Mouse (Mus musculus) adrenal gland, postnatal 0 days (tissue): Measurements from ENCODE around the gene Rin2. TPM values are rescaled to one million over a fixed set of nuclear protein-coding genes. Genes with fewer than 3 reads are reported as not detected.

Experiments
- microRNA-seq: library from miRNA; unstranded; fragments of <30 nt; microRNA quantifications from one replicate; pipeline ENCODE4, GENCODE M21; 2016; ENCODE audit warnings: borderline replicate concordance; ENCODE audit not compliant: insufficient number of aligned reads
- polyA plus RNA-seq: library from polyadenylated mRNA; unstranded; fragments of >200 nt; fragmentation: Nextera tagmentation; extraction: Ambion mirVana; gene quantifications from 2 replicates; pipeline ENCODE4 v1.2.1, GENCODE M21; 2015

Rin2 gene
- 13.5 and 14.2 TPM in 2 replicates for polyA plus RNA-seq

DNA sequence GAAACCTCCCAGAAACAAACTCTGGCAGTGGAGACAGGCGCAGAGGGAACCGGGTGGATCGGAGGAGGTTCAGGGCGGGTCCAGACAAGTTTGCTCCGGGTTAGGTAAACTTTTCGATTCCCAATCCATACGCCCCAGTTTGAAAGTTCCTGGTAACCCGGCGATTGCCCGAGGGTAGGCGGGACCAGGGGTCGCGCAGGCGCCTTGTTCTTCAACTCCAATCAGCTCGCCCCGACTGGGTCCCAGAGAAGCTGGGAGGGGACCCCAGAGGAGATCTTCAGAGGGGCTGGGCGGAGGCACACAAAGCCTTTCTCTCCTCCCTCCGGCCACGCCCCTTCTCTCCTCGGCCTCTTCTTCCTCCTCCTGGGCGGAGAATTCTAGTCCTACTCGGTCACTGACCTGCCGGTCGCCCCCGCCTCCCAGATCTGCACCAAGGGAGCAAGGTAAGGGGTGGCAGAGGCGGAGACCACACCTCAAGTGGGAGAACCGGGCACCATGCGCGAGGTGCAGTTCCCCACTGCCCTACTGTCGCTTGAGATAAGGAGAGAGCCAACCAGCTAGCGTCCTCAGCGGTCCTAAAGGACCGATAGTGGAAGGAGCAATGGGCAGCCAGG, at the start of gene Rin2:
Gene Rin2, plus strand, starts transcription at position 74 of the 614 bp plus-strand sequence.

DNA sequence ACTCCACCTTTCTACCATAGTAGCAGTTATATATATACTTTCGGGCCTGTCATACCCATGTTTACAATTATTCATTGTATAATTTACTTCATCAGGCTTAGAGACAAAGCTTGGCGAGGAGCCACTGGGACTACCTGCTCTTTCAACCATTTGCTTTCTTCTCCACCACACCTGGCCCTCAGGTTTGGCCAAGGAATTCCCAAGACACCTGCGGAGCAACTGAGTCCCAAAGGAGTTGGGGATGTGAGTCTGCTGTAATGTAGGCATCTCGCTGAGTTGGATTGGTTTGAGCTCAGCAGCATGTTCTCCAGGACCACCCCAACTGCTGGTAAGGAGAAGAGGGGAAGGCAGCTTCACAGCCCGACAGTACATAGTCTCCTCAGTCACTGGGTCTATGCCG, 226.8 kb downstream of the Rin2 start, which contains the start of gene Naa20:
Gene Naa20, plus strand, starts transcription at position 239 of the 400 bp plus-strand sequence.

DNA sequence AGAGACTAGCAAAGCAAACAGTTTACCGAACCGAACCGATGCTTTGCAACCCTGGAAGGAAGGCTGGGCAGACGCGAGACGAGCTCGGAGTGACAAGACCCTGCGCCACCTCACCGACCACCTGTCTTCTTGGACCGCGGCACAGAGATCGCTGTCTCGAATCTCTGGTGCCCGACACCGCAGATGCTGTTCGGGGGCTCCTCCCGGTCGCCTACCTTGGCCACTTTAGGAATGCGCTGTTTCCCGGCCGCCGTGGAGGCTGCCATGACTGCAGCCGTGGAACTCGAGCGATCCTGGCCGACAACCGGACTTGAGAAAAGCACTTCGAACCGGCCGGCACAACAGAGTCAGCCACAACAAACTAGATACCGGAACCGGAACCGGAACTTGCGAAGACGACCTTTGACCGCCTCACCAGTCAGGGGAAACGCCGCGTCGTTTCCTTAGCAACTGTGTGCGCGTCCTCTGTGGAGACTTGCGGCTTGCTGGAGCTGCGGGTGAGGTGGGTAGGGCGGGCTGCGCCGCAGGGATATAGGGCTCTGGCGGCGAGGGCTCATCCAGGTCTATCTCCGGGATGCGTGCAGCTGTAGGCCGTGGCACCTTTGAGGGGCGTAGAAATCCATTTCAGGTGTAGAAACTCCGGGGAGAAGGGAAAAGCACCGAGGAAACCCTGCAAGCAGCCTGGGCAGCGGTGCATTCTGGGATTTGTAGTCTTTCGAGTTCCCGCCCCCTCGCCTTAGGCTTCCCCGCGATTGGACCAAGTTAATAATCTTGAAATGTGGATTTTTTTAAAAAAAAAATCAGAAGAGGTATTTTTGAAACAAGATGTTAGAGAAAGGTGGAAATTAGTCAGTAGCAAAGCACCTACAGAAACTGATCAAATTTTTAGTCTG, 259.6 kb downstream of the Rin2 start, which contains the start of the genes Cfap61 and Crnkl1:
Gene Cfap61, plus strand, starts transcription at position 446 of the 893 bp plus-strand sequence.
Gene Crnkl1, minus strand, starts transcription at position 676 of the 893 bp plus-strand sequence.

Small RNA genes within 50 kb of the gene (microRNA-seq; reads per million reads assigned to microRNA genes)
- gene Gm25026: not detected

Other genes with a start within 250 kb of the Rin2 start
- gene Naa20, start 226.9 kb downstream of the Rin2 start, polyA plus RNA-seq: 167 and 243 TPM in 2 replicates